Mouse (Mus musculus) ovary, adult 2 months (tissue): Measurements from ENCODE around the gene Olfr605. TPM values are rescaled to one million over a fixed set of nuclear protein-coding genes. Genes with fewer than 3 reads are reported as not detected.

Experiments
- polyA plus RNA-seq: library from polyadenylated mRNA; depleted of rRNA; stranded (reverse); fragments of >200 nt; gene quantifications from 2 replicates; pipeline ENCODE4 v1.2.3, GENCODE M21; 2012; rRNA removed

Gene Olfr605
- not detected in 2 replicates for polyA plus RNA-seq

DNA sequence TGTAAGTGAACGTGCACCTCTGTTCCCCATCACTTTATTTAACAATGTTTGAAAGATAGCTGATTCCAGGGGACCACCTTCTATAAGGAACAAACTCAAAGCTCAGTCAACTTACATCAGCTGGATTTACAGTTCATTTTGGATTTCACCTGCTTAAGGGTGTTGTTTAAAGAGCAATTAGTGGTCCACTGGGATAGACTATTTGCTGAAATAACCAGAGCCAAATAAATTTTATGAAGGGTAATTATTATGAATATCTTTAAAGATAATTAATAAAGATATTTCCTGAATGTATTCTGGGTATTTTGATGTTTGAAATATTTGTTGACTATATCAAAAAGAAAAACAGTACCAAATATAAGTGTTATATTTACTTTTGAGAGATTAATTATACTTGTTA lies at the start of gene Olfr605:
Gene Olfr605, minus strand, starts transcription at position 101 of the 400 bp plus-strand sequence.

DNA sequence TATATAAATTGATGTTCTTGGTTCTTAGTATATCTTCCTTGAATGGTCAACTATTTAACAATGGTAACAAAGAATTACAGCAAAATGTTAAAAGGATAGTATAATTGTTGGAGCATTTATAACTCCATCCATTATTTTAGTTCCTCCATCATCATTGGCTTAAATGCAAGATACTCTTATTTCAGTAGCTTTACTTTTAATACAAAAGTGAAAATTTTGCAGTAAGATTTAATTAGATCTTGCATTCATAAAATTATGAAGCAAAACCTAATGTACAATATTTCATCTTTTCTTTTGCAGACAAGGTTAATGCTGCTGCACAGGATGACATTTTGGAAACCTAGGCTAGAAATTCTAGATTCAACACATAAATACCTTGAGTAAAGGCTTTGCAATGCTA lies 24.3 kb upstream of the Olfr605 start, which contains the start of gene Olfr608:
Gene Olfr608, plus strand, starts transcription at position 301 of the 400 bp plus-strand sequence.

GRCm38 (mm10) chr7:103448746-103449145 lies 3.5 kb upstream of the Olfr605 start, which contains the start of gene Olfr606:
Gene Olfr606 (plus strand): TSS chr7:103449046.

DNA sequence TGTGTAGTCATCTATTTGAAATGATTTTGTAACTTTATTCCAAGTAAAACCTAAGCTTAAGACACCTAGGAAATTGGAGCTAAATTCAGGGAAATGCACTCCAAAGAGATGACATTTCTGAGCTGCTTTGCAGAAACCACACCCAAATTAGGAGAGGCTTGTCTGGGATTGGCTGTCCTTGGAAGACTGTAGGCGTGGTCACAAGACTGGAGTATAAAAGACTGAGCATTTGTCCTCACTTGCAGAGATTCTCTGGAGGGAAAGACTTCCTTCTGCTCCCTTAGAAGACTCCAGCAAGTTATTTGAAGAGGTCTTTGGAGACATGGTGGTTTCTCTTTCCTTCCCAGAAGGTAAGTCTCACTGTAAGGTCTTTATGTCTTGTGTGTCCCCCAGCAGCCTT lies 30.5 kb downstream of the Olfr605 start, which contains the start of gene Usp17lc:
Gene Usp17lc, plus strand, starts transcription at position 301 of the 400 bp plus-strand sequence.

Other genes starting within 250 kb of the Olfr605 start
- gene Olfr593, start 233.6 kb downstream of the Olfr605 start, polyA plus RNA-seq = not detected in 2 replicates
- gene Olfr594, start 228.4 kb downstream of the Olfr605 start, polyA plus RNA-seq = not detected in 2 replicates
- not detected in 2 replicates for gene Usp17ld, start 192.9 kb downstream of the Olfr605 start, polyA plus RNA-seq
- not detected in 2 replicates for gene Olfr596, start 139.8 kb downstream of the Olfr605 start, polyA plus RNA-seq
- not detected in 2 replicates for gene Olfr597, start 129.1 kb downstream of the Olfr605 start, polyA plus RNA-seq
- gene Olfr598, start 121.9 kb downstream of the Olfr605 start, polyA plus RNA-seq = not detected in 2 replicates
- not detected in 2 replicates for gene Olfr599, start 109.5 kb downstream of the Olfr605 start, polyA plus RNA-seq
- gene Olfr600, start 95.8 kb downstream of the Olfr605 start, polyA plus RNA-seq = not detected in 2 replicates
- not detected in 2 replicates for gene Olfr601, start 82.8 kb downstream of the Olfr605 start, polyA plus RNA-seq
- gene Olfr603, start 59.3 kb downstream of the Olfr605 start, polyA plus RNA-seq = not detected in 2 replicates
- gene Usp17lc, start 30.4 kb downstream of the Olfr605 start, polyA plus RNA-seq = 0.07 TPM in 1 of 2 replicates, not detected in the other
- gene Olfr606, start 3.6 kb upstream of the Olfr605 start, polyA plus RNA-seq = not detected in 2 replicates
- not detected in 2 replicates for gene Olfr607, start 18.7 kb upstream of the Olfr605 start, polyA plus RNA-seq
- gene Olfr608, start 24.4 kb upstream of the Olfr605 start, polyA plus RNA-seq = not detected in 2 replicates
- gene Olfr609, start 52.6 kb upstream of the Olfr605 start, polyA plus RNA-seq = not detected in 2 replicates
- not detected in 2 replicates for gene Olfr610, start 66.7 kb upstream of the Olfr605 start, polyA plus RNA-seq
- gene Olfr611, start 75.4 kb upstream of the Olfr605 start, polyA plus RNA-seq = not detected in 2 replicates
- gene Olfr612, start 97.3 kb upstream of the Olfr605 start, polyA plus RNA-seq = not detected in 2 replicates
- gene Olfr613, start 102.6 kb upstream of the Olfr605 start, polyA plus RNA-seq = not detected in 2 replicates
- gene Olfr615, start 110.6 kb upstream of the Olfr605 start, polyA plus RNA-seq = not detected in 2 replicates
- not detected in 2 replicates for gene Olfr616, start 123.7 kb upstream of the Olfr605 start, polyA plus RNA-seq
- not detected in 2 replicates for gene Olfr617, start 127.6 kb upstream of the Olfr605 start, polyA plus RNA-seq
- not detected in 2 replicates for gene Olfr618, start 144.7 kb upstream of the Olfr605 start, polyA plus RNA-seq
- not detected in 2 replicates for gene Olfr619, start 155.1 kb upstream of the Olfr605 start, polyA plus RNA-seq
- gene Olfr620, start 167.1 kb upstream of the Olfr605 start, polyA plus RNA-seq = not detected in 2 replicates
- gene Olfr622, start 197.3 kb upstream of the Olfr605 start, polyA plus RNA-seq = not detected in 2 replicates
- gene Olfr623, start 218.3 kb upstream of the Olfr605 start, polyA plus RNA-seq = not detected in 2 replicates
- gene Olfr624, start 225.8 kb upstream of the Olfr605 start, polyA plus RNA-seq = not detected in 2 replicates
- not detected in 2 replicates for gene Olfr625-ps1, start 237.3 kb upstream of the Olfr605 start, polyA plus RNA-seq